Mouse (Mus musculus) spleen, adult 18-20 months (tissue): Measurements from ENCODE around the gene Tmem130.
"Not testable (repeated sequence)": the region's sequence is repeated elsewhere in the genome, so short reads cannot be mapped to it uniquely, and the experiment has no call there.

Experiments used
- DNase-seq, 2 experiments: peaks; one replicate each; pipeline ENCODE4 v3.0.0; 2022; ENCODE audit warnings: mixed read lengths in 2 of 2

Tmem130 gene

GRCm38 (mm10) chr5:144761161-144761868 is at the start of gene Tmem130:
Gene Tmem130, minus strand, starts transcription at chr5:144761818.
- DNase-seq, result no peak

GRCm38 (mm10) chr5:144806931-144807330 is 45.3 kb upstream of the Tmem130 start:
- DNase-seq, result no peak

- no peak for DNase-seq
These were observed 42.6 kb upstream of the Tmem130 start for GRCm38 (mm10) chr5:144804181-144804580.

GRCm38 (mm10) chr5:144803066-144803465 is 41.4 kb upstream of the Tmem130 start:
- DNase-seq, result no peak

GRCm38 (mm10) chr5:144797116-144797515 is 35.5 kb upstream of the Tmem130 start:
- DNase-seq, result no peak

- peak in 1 of 2 experiments; percentile 17 for DNase-seq
These were observed 33.1 kb upstream of the Tmem130 start for GRCm38 (mm10) chr5:144794687-144795086.

GRCm38 (mm10) chr5:144793374-144793773 is 31.8 kb upstream of the Tmem130 start:
- DNase-seq, result no peak

- no peak for DNase-seq
These were observed 24.8 kb upstream of the Tmem130 start for GRCm38 (mm10) chr5:144786464-144786863.

- no peak for DNase-seq
These were observed 19.0 kb upstream of the Tmem130 start for GRCm38 (mm10) chr5:144780654-144781053.

- DNase-seq, result no peak
These were observed 11.6 kb upstream of the Tmem130 start for GRCm38 (mm10) chr5:144773231-144773630.

GRCm38 (mm10) chr5:144769067-144769482 is 7.5 kb upstream of the Tmem130 start:
- no peak for DNase-seq

GRCm38 (mm10) chr5:144767911-144768841 is 6.6 kb upstream of the Tmem130 start:
- peak; percentile 82 to 90 for DNase-seq

GRCm38 (mm10) chr5:144767106-144767798 is 5.6 kb upstream of the Tmem130 start, which contains the start of gene Trrap:
Gene Trrap, plus strand, starts transcription at chr5:144767732.
- DNase-seq, result not testable (repeated sequence)

GRCm38 (mm10) chr5:144766646-144767045 is 5.0 kb upstream of the Tmem130 start:
- no peak for DNase-seq

GRCm38 (mm10) chr5:144766026-144766425 is 4.4 kb upstream of the Tmem130 start:
- no peak for DNase-seq

GRCm38 (mm10) chr5:144758422-144758821 is 3.2 kb downstream of the Tmem130 start:
- no peak for DNase-seq

GRCm38 (mm10) chr5:144757402-144757801 is 4.2 kb downstream of the Tmem130 start:
- no peak for DNase-seq

GRCm38 (mm10) chr5:144755191-144755590 is 6.4 kb downstream of the Tmem130 start:
- no peak for DNase-seq

GRCm38 (mm10) chr5:144753041-144753440 is 8.6 kb downstream of the Tmem130 start:
- DNase-seq, result peak in 1 of 2 experiments; percentile 54

GRCm38 (mm10) chr5:144752432-144752831 is 9.2 kb downstream of the Tmem130 start:
- DNase-seq, result peak in 1 of 2 experiments; percentile 36

- no peak for DNase-seq
These were observed 24.5 kb downstream of the Tmem130 start for GRCm38 (mm10) chr5:144737101-144737500.

GRCm38 (mm10) chr5:144734949-144735348 is 26.7 kb downstream of the Tmem130 start:
- peak; percentile 16 to 60 for DNase-seq

- DNase-seq, result peak in 1 of 2 experiments; percentile 28
These were observed 27.7 kb downstream of the Tmem130 start for GRCm38 (mm10) chr5:144733953-144734352.
